20 mouse cellular contexts compared by ENCODE assay signal in the genomic region with DNA sequence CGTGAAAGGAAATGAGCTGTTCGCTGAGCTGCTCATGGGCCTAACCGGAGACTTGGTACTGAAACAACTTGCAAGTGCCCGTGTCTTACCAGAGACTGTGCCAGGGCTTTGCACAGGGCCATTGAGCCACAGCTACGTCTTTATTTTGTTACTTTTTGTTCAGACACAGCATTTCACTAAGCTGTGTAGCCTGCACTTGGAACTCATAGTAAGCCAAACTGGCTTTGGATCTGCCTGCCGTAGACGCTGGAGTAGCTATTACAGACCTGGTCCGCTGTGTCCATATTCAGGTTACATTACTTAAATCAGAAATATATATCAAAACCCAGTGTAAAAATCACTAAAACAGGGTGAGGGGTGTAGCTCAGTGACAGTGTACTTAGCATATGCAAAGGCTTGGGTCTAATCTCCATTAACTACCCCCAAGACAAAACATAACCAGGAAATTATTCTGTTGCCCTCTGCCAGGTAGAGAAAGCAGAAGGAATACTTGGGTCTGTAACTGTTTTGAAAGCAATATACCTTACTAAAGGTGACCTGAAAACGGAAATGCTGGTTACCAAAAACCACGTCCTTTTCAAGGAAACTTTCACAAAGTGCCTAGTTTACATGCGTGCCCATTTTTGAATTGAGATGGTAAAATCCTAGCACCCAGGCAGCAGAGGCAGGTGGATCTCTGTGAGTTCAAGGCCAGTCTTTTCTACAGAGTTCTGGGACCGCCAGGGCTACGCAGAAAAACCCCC. TPM values are rescaled to one million over a fixed set of nuclear protein-coding genes. Genes with fewer than 3 reads are reported as not detected.
DNase-seq lines count a peak whose midpoint lies in the region; ATAC-seq lines count a peak whose summit lies in the region.
"Had no signal": no experiment of that assay in that cellular context is flagged by ENCODE, and none has a peak within 500 bp of the region (broad histone marks: within the 10 kb centered on the region; RNA-seq: fewer than 3 reads in every experiment).

No protein-coding gene starts in this region.

- H3K4me3 ChIP-seq in heart, embryonic 11.5 days (ENCODE audit: low read depth, low read length): no peak overlapping the region
- no peak overlapping the region for H3K4me3 ChIP-seq in intestine, embryonic 15.5 days (replicated peaks)

- WGBS in heart, embryonic 11.5 days (ENCODE audit: insufficient replicate concordance): 89% methylated on average over 13 of the region's 13 CpGs
- WGBS in intestine, embryonic 15.5 days: 95% methylated on average over 13 of the region's 13 CpGs

- H3K9me3 ChIP-seq in heart, embryonic 11.5 days (replicated peaks; ENCODE audit: control insufficient read depth, low read length): no peaks in the 10 kb centered on the region
- H3K9me3 ChIP-seq in intestine, embryonic 15.5 days: no peaks in the 10 kb centered on the region
- H3K9me3 ChIP-seq: G1E had no signal

- no peak overlapping the region for H3K27ac ChIP-seq in heart, embryonic 11.5 days (ENCODE audit: low read depth, low read length)
- no peak overlapping the region for H3K27ac ChIP-seq in intestine, embryonic 15.5 days

- no peak overlapping the region for H3K9ac ChIP-seq in heart, embryonic 11.5 days (ENCODE audit: low read depth, low read length)
- H3K9ac ChIP-seq in intestine, embryonic 15.5 days: no peak overlapping the region

- H3K4me2 ChIP-seq in heart, embryonic 11.5 days: no peak overlapping the region
- H3K4me2 ChIP-seq in intestine, embryonic 15.5 days (replicated peaks): no peak overlapping the region

- no peak for ATAC-seq in heart, embryonic 11.5 days (replicated peaks; ENCODE audit: insufficient number of reproducible peaks, low FRiP score, low TSS enrichment)
- no peak for ATAC-seq in intestine, embryonic 15.5 days
- ATAC-seq: activated CD4-positive, CD25-positive, alpha-beta regulatory T cell, adult 4 months; CD4-positive, CD25-positive, alpha-beta regulatory T cell, adult 4 months; Patski had no signal

- H3K36me3 ChIP-seq in heart, embryonic 11.5 days (ENCODE audit: control insufficient read depth, insufficient read depth, low read length): peaks cover 12% of the 10 kb centered on the region
- H3K36me3 ChIP-seq in intestine, embryonic 15.5 days: peaks cover 17% of the 10 kb centered on the region

- H3K27me3 ChIP-seq in heart, embryonic 11.5 days (ENCODE audit: control insufficient read depth, insufficient read depth, low read length): no peaks in the 10 kb centered on the region
- no peaks in the 10 kb centered on the region for H3K27me3 ChIP-seq in intestine, embryonic 15.5 days (replicated peaks)
- H3K27me3 ChIP-seq: CH12.LX, Patski had no signal

- no peaks in the 10 kb centered on the region for H3K4me1 ChIP-seq in heart, embryonic 11.5 days (ENCODE audit: control insufficient read depth, insufficient read depth, low read length)
- H3K4me1 ChIP-seq in intestine, embryonic 15.5 days (replicated peaks): no peaks in the 10 kb centered on the region

- peak; percentile 63 for DNase-seq in heart, adult 11 months
- peak; percentile 96 for DNase-seq in adipocyte (ENCODE audit: low spot score)
- DNase-seq: adrenal gland, adult 2 months; adrenal gland, adult 8-10 months; adrenal gland, postnatal 10 days; adrenal gland, postnatal 14 days; adrenal gland, postnatal 25 days; adrenal gland, postnatal 36 days; B cell, adult 2 months; cerebellum, adult 11 months; cerebellum, adult 11-12 months; cerebellum, adult 18-20 months; cerebellum, adult 2 months had no signal

RNA-seq across cellular contexts. Expression of a gene that starts 24.5 kb away (rescaled TPM):
- polyA plus RNA-seq in heart, embryonic 11.5 days (2014; fragmentation: Nextera tagmentation; extraction: Ambion mirVana): 54.7 and 62.2 TPM in 2 replicates
- 34.0 and 35.1 TPM in 2 replicates for polyA plus RNA-seq in intestine, embryonic 15.5 days (2015; fragmentation: Nextera tagmentation; extraction: Ambion mirVana)

RNA-seq across cellular contexts. Expression of a gene that starts 56.7 kb away (rescaled TPM):
- polyA plus RNA-seq in heart, embryonic 11.5 days (2014; fragmentation: Nextera tagmentation; extraction: Ambion mirVana): 2.5 and 4.1 TPM in 2 replicates
- polyA plus RNA-seq in intestine, embryonic 15.5 days (2015; fragmentation: Nextera tagmentation; extraction: Ambion mirVana): 44.4 and 50.7 TPM in 2 replicates
- polyA plus RNA-seq: G1E had no signal
